Mouse (Mus musculus) ovary, postnatal 14 days (tissue): ENCODE measurements at regions not wholly inside any gene's neighbourhood (a gene's known extent, or its start where the extent isn't known, plus 50 kb on each side); places are given as distances from the start of the nearest gene placed in this dataset.
"Not testable (repeated sequence)": the region's sequence is repeated elsewhere in the genome, so short reads cannot be mapped to it uniquely, and the experiment has no call there.

Experiments
- DNase-seq: peaks from one replicate; pipeline ENCODE4 v3.0.0; 2022; ENCODE audit warnings: low spot score

GRCm38 (mm10) chr13:50092537-50092936, 157.6 kb downstream of the Gm906 start:
- DNase-seq, result no peak

GRCm38 (mm10) chr13:50064841-50065240, 185.3 kb downstream of the Gm906 start:
- no peak for DNase-seq

- DNase-seq, result not testable (repeated sequence)
Measured at GRCm38 (mm10) chr13:50064365-50064764, 185.7 kb downstream of the Gm906 start.

GRCm38 (mm10) chr13:50059676-50060075, 190.4 kb downstream of the Gm906 start:
- not testable (repeated sequence) for DNase-seq

- DNase-seq, result not testable (repeated sequence)
Measured at GRCm38 (mm10) chr13:50059054-50059453, 191.1 kb downstream of the Gm906 start.

GRCm38 (mm10) chr13:50051746-50052145, 198.4 kb downstream of the Gm906 start:
- not testable (repeated sequence) for DNase-seq

GRCm38 (mm10) chr13:50051110-50051509, 199.0 kb downstream of the Gm906 start:
- DNase-seq, result not testable (repeated sequence)

GRCm38 (mm10) chr13:50031757-50032156, 218.4 kb downstream of the Gm906 start:
- peak; percentile 11 for DNase-seq

GRCm38 (mm10) chr13:50007730-50008129, 208.9 kb upstream of the Gm30302 start:
- DNase-seq, result not testable (repeated sequence)

GRCm38 (mm10) chr13:49966072-49966471, 167.3 kb upstream of the Gm30302 start:
- not testable (repeated sequence) for DNase-seq

GRCm38 (mm10) chr13:49957993-49958681, 159.3 kb upstream of the Gm30302 start:
- DNase-seq, result not testable (repeated sequence)

- DNase-seq, result no peak
Measured at GRCm38 (mm10) chr13:49915781-49916180, 117.0 kb upstream of the Gm30302 start.
